Mouse (Mus musculus) ovary, adult 18-20 months (tissue): ENCODE results near the gene Sycp3.
"Not testable (repeated sequence)": the region's sequence is repeated elsewhere in the genome, so short reads cannot be mapped to it uniquely, and the experiment has no call there.

Source experiments
- DNase-seq: peaks from one replicate; pipeline ENCODE4 v3.0.0; 2022; ENCODE audit warnings: low spot score, mixed read lengths

The Sycp3 gene

GRCm38 (mm10) chr10:88501370-88501769 lies 42.0 kb downstream of the Sycp3 start:
- DNase-seq: no peak

DNA sequence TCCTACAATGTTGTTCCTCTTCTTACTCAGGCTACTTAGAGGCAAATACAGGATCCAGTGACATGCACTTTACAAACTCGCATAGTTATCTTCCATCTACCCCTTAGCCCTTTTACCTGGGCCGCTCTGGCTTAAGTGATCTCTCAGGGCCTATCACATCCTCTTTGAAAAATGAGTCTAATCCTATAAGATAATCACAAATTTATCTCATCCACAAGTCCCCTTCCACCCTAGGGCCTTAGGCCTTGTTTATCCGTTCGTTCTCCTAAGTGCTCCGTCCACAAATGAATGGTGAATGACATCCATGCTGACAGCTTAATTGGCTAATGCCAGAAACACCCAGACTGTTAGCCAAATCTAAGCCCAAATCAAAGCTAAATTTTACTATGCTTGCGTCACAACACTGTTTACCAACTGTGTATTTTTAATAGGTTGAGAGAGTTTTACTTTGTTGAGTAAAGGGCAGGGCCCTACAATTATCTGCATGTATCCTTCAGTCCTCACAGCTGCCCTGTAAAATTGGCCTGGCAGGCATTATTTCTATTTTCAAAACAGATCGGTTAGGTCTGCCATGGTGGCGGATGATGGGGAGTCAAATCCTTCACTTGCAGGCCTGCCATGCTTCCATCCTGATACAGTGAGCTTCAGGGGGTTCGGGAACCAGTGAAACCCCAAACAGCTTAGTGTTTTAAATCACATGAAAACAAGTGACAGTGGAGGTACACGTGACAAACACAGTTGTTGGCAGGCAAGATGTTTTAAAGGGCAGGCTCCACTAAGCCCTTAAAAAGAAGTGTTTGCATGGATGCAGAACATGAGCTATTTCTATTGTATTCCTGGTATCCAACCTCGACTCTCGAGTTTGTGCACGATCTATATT lies 42.8 kb downstream of the Sycp3 start:
- DNase-seq: no peak

DNA sequence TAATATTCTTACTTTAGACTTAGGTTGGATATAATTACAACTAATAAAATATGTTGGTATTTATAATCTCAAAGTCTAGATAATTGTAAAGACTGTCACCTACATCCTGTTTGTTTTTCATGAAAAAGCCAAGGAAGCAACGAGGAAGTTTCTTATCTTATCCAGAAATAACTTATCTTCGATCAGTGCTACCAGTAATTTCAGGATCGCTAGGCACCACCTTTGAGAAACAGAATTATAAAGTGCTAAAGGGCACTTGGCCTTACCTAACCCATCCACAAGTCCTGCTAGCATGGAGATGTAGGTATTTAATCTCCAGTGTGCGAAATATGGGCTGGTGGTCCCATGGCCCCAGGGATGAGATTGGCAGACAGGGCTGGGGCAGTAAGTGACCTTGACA lies 43.5 kb downstream of the Sycp3 start:
- no peak for DNase-seq

DNA sequence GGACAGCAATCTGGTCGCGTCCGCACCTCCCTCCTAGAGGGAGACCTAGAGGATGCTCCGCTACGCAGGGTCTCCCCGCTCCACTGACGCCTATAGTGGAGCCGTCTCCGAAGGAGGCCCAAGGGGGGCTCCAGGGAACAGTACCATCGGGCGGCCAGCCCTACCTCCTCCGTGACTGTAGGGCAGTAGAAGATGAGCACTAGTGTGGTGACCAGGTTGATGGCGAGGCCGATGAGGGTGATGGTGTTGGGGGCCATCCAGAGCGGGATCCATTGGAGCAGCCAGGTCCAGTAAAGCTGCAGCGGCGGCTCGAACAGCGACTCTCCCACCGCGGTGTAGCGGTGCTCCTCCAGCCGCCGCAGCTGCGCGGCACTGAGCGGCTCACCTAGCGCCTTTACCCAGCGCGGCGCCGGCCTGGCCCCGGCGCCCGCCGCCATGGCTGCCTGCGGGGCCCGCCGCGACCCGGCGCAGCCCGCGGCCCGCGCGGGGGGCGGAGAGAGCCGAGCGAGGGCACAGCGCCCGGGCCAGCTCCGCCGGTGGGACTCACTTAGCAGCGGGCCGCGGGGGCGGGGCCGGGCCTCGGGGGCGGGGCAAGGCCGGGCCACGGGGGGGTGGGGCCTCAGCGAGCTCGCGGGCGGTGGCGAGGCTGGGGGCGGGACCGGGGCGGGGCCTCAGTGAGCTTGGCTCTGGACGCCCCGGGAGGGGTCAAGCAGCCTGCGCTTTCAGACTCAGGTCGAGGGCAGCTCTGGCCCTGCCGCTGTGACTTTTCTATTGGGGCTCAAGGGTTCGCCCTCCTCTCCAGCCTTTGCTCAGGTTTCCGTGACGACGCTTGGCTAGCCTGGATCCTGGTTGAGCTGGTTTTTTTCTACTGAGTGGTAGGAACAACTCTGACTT lies 44.3 kb downstream of the Sycp3 start, which contains the start of gene Chpt1:
Gene Chpt1 (minus strand): TSS at position 653 of the 894 bp plus-strand sequence.
- DNase-seq: peak; percentile 83

DNA sequence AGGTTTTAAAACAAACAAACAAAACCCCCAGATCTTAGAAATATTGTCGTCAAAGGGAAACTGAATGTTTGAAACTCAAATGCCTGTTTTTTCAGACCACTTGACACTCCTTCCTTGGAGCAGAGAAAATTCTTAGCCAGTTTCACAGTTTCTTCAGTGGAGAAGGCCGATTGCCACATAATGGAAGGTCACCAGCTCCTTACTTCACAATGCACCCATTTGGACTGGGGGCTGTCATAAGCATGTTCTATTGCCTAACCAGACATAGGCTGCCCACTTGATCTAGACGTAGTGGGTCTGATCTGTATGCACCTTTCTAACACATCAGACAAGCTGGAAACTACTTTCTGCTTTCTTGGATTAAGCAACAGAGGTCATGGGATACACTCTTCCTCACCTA lies 45.1 kb downstream of the Sycp3 start:
- no peak for DNase-seq

- DNase-seq: no peak
Measured at GRCm38 (mm10) chr10:88505256-88505655, 45.9 kb downstream of the Sycp3 start.

- DNase-seq: no peak
Measured at GRCm38 (mm10) chr10:88507691-88508143, 48.3 kb downstream of the Sycp3 start.

DNA sequence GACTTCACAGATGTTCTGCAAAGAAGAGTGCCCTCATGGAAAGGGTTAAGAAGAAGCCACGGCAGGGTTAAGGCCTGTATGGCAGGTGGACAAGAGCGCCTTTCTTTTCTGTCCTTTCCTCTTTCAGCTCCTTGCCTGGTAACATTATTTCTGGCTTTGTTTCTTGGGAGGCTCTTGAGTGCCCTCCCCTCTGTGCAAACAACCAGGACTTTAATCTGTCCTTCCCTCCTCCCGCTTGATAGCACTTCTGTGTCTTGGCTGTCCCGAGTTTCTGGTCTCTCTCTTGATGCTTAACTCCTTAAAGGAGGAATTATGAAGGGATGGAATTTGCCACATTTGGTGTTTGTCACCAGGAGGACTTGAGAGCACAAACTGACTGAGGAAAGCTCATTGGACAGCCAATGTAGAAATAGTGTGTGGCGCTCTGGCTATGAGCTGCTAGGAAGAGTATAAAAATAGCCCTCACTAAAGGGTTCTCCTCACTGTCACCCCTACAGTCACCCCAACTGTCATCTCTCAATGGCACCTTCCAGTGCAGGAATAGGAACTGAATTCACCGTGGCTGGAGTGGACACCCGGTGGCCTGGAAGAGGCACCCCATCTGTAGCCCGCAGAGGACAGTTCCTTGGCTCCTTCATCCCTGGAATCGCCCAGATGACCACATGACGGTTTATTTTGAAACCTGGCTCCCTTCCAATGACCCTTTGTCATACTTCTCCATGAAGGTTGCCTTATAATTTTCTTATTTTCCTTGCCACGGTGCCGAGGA lies 51.3 kb downstream of the Sycp3 start:
- no peak for DNase-seq

- no peak for DNase-seq
Measured at GRCm38 (mm10) chr10:88511355-88511754, 52.0 kb downstream of the Sycp3 start.

GRCm38 (mm10) chr10:88513574-88514135 lies 54.3 kb downstream of the Sycp3 start:
- DNase-seq: no peak

DNA sequence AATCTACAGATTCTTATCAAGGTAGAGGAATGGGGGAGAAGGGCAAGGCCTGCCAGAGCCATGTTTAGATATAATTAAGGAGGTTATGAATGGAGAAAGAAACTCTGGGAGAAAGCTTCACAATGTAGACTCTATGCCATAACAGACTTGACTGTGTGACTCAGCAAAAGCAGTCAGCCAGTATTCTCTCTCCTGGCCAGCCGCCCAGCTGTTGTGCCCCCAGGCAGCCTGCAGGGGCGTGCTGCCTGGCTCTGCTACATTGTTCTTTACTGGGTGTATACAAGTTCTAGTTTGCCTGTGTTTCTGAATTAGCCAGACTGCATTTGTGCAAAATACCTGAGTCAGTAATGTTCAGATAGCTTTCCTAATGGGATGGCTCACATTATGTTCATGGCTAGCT lies 55.1 kb downstream of the Sycp3 start:
- peak; percentile 47 for DNase-seq

- not testable (repeated sequence) for DNase-seq
Measured at GRCm38 (mm10) chr10:88515049-88515448, 55.7 kb downstream of the Sycp3 start.

- no peak for DNase-seq
Measured at GRCm38 (mm10) chr10:88522795-88523194, 63.4 kb downstream of the Sycp3 start.
